25 mouse cellular contexts compared by ENCODE assay signal in genomic region chr14:103845716-103846115, GRCm38 (mm10).
"Had no signal": no experiment of that assay in that cellular context is flagged by ENCODE, and none has a peak within 500 bp of the region (broad histone marks: within the 10 kb centered on the region; RNA-seq: fewer than 3 reads in every experiment).

No protein-coding gene starts in this region.

- H3K9ac ChIP-seq: heart, embryonic 13.5 days; heart, embryonic 15.5 days; hindbrain, embryonic 12.5 days; hindbrain, embryonic 15.5 days; kidney, embryonic 15.5 days; limb, embryonic 13.5 days; limb, embryonic 15.5 days; liver, embryonic 12.5 days had no signal

- H3K9me3 ChIP-seq: heart, embryonic 10.5 days; heart, embryonic 13.5 days; heart, embryonic 15.5 days; hindbrain, embryonic 12.5 days; hindbrain, embryonic 15.5 days; kidney, embryonic 15.5 days; limb, embryonic 13.5 days; limb, embryonic 15.5 days; liver, embryonic 12.5 days had no signal

- H3K27ac ChIP-seq: heart, embryonic 10.5 days; heart, embryonic 13.5 days; heart, embryonic 15.5 days; hindbrain, embryonic 12.5 days; kidney, embryonic 15.5 days; kidney, postnatal 0 days; limb, embryonic 13.5 days; limb, embryonic 15.5 days; liver, embryonic 12.5 days had no signal

- H3K36me3 ChIP-seq: heart, embryonic 10.5 days; heart, embryonic 13.5 days; heart, embryonic 15.5 days; hindbrain, embryonic 12.5 days; hindbrain, embryonic 15.5 days; kidney, embryonic 15.5 days; limb, embryonic 13.5 days; limb, embryonic 15.5 days; liver, embryonic 12.5 days had no signal

- H3K4me3 ChIP-seq: heart, embryonic 10.5 days; heart, embryonic 13.5 days; heart, embryonic 15.5 days; hindbrain, embryonic 12.5 days; hindbrain, embryonic 15.5 days; kidney, embryonic 15.5 days; limb, embryonic 13.5 days; limb, embryonic 15.5 days; liver, embryonic 12.5 days had no signal

- DNase-seq: gastrocnemius, postnatal 14 days; gastrocnemius, postnatal 36 days; heart, adult 18-20 months; heart, postnatal 14 days; heart, postnatal 36 days; kidney, adult 11 months; kidney, adult 2 months; kidney, adult 9 months; kidney, postnatal 14 days; kidney, postnatal 36 days; layer of hippocampus, adult 9-11 months; layer of hippocampus, postnatal 36 days; left cerebral cortex, postnatal 4 days had no signal

- ATAC-seq: hindbrain, postnatal 0 days; intestine, embryonic 16.5 days; liver, embryonic 12.5 days had no signal

- H3K4me2 ChIP-seq: heart, embryonic 13.5 days; heart, embryonic 15.5 days; hindbrain, embryonic 12.5 days; hindbrain, embryonic 15.5 days; kidney, embryonic 15.5 days; limb, embryonic 13.5 days; limb, embryonic 15.5 days; liver, embryonic 12.5 days had no signal

- H3K4me1 ChIP-seq: liver, embryonic 12.5 days had no signal

- H3K27me3 ChIP-seq: hindbrain, embryonic 12.5 days; hindbrain, embryonic 15.5 days had no signal
